Mouse (Mus musculus): ENCODE measurements around the gene Olfr837. TPM values are rescaled to one million over a fixed set of nuclear protein-coding genes. Genes with fewer than 3 reads are reported as not detected.
"Not testable (repeated sequence)": the region's sequence is repeated elsewhere in the genome, so short reads cannot be mapped to it uniquely, and the experiment has no call there.

Olfr837 gene
- polyA plus RNA-seq (2012; rRNA removed): not detected in 2 replicates

DNA sequence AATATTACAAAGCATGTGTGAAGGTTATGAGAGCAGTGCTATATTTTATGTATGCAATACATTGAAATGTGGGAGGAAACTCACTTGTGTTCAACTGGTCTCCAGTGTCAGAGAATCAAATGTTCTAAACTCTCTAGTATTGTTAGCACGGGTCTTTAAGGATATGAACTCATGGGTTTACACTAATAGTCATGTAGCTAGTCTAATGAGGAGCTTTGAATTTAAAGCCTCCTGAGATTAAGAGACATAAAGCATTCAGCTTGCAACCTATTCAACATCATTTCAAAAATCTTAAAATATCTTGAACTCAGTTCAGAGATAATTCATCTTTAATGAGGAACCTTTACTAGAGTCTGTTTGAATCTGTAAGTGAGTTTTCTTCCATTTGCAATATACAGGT, at the start of gene Olfr837:
TSS of gene Olfr837 (plus strand) at position 301 of the 400 bp plus-strand sequence.
- DNase-seq (ENCODE audit: low read depth): no peak

DNA sequence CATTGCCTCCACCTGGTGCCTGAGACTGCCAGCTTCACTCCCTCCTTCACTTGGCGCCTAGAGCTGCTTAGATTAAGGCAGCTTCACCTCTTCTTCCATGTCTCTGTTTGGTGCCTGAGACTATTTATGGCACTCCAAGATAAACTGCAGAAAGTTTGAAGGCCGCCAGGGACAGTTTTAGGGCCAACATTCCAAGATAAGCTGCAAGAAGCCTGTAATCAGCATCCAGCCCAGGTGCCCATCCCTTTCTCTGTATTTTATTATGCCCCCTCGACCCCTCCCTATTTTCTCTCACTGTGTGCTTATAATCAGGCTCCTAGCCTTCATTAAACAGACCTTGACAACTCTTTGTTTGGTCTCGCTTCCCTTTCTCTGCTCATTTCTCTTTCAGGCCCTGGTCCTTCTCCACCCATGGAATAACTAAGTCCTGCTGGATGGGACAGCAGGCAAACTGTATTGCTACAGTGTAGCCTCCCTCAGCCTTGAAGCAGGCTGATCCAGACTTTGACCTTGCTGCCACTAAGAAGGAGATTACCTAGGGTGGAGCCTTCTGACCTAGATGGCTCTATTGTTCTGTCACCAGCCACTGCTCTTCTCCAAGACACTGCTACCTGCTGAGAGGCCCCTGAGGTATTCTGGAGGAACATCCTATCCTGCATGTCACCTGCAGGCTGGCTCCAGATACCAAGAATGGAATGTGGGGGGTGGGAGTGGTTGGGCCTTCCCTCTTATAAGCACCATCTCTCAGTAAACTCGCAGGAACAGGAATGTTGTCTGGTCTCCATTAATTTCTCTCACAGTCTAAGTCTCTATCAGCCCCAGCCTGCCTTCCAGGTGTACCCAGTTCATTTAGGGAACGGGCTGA, 43.0 kb upstream of the Olfr837 start:
- not testable (repeated sequence) for DNase-seq (ENCODE audit: low read depth)

DNA sequence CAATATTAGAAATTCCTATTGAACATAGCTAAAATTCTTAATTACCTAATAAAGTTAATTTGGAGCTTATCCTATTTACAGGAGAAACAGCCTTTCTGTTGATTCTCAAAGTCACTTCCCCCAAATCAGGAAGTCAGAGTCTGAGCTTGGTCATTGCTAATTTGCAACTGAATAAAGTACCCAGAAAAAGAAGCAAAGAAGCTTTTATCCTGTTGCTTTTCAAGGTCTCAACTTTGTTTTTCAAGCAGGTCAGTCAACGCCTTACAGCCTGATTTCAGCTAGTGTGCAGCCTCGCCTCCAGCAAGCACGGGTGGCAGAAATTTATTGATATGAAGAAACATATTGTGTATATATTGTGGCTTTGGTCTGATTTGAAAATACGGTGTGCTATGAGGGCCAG, 38.8 kb upstream of the Olfr837 start:
- no peak for DNase-seq (ENCODE audit: low read depth)

DNA sequence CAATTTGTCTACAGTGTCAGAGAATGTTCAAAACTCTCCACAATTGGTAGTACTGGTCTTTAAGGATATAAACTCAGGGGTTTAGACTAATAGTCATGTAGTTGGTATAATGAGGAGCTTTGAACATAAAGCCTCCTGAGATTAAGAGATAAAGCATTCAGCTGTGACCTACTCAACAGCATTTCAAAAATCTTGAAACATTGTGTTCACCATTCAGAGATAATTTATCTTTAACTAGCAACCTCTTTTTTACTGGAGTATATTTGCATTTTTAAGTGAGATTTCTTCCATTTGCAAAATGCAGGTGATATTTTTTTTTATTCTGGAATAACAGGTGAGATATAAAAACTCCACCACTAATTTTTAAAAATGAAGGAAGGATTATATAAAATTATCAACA, 16.0 kb upstream of the Olfr837 start, which contains the start of gene Olfr836:
TSS of gene Olfr836 (plus strand) at position 301 of the 400 bp plus-strand sequence.
- DNase-seq (ENCODE audit: low read depth): no peak

DNA sequence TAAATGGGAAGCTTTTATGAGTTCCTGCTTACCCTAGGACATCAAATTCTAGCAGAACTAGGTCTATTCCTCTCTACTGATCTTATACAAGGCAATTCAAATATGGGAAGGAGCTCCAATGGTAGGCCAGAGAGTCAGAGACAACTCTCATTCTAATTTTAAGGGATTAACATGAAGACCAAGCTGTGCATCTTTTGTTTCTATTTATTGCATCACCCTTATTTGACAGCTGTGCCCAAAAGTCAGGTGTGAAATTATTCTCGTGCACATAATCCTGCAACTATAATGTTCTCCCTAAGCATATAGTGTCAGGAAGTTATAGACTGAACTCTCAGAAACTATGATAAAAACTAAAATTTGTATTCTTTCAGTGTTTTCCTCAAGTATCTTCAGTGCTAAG, 41.1 kb downstream of the Olfr837 start, which contains the start of gene Olfr839-ps1:
TSS of gene Olfr839-ps1 (minus strand) at position 101 of the 400 bp plus-strand sequence.
- DNase-seq (ENCODE audit: low read depth): no peak

Other genes starting within 250 kb of the Olfr837 start
- gene Olfr832, start 199.2 kb upstream of the Olfr837 start, polyA plus RNA-seq (2012; rRNA removed): not detected in 2 replicates
- gene Olfr834, start 148.3 kb upstream of the Olfr837 start, polyA plus RNA-seq (2012; rRNA removed): not detected in 2 replicates
- gene Olfr835, start 103.6 kb upstream of the Olfr837 start, polyA plus RNA-seq (2012; rRNA removed): not detected in 2 replicates
- not detected in 2 replicates for gene Olfr836, start 15.9 kb upstream of the Olfr837 start, polyA plus RNA-seq (2012; rRNA removed)
- not detected in 2 replicates for gene Olfr839-ps1, start 41.0 kb downstream of the Olfr837 start, polyA plus RNA-seq (2012; rRNA removed)
- not detected in 2 replicates for gene Olfr843, start 115.7 kb downstream of the Olfr837 start, polyA plus RNA-seq (2012; rRNA removed)
- not detected in 2 replicates for gene Olfr844, start 180.0 kb downstream of the Olfr837 start, polyA plus RNA-seq (2012; rRNA removed)
- gene Olfr845, start 200.1 kb downstream of the Olfr837 start, polyA plus RNA-seq (2012; rRNA removed): not detected in 2 replicates
- not detected in 2 replicates for gene Olfr846, start 227.7 kb downstream of the Olfr837 start, polyA plus RNA-seq (2012; rRNA removed)
- not detected in 2 replicates for gene Olfr847, start 242.4 kb downstream of the Olfr837 start, polyA plus RNA-seq (2012; rRNA removed)